In genomic region chr5:111186600-111186999, GRCm38 (mm10) we compare ENCODE assay signal across 12 mouse cellular contexts.
DNase-seq lines count a peak whose midpoint lies in the region; ATAC-seq and TF ChIP-seq lines count a peak whose summit lies in the region.
"Had no signal": no experiment of that assay in that cellular context is flagged by ENCODE, and none has a peak within 500 bp of the region (broad histone marks: within the 10 kb centered on the region; RNA-seq: fewer than 3 reads in every experiment).

No protein-coding gene starts in this region.

- no peak for ATAC-seq in heart, postnatal 0 days (ENCODE audit: insufficient read depth, low read depth)
- no peak for ATAC-seq in heart, embryonic 12.5 days (ENCODE audit: insufficient number of reproducible peaks, low FRiP score)
- ATAC-seq in limb, embryonic 12.5 days (ENCODE audit: insufficient number of reproducible peaks, insufficient read depth, low FRiP score, low TSS enrichment, low read depth): no peak
- ATAC-seq: CD4-positive, CD25-positive, alpha-beta regulatory T cell, adult 4 months; forebrain, embryonic 15.5 days had no signal

- no peaks in the 10 kb centered on the region for H3K4me1 ChIP-seq in heart, postnatal 0 days (ENCODE audit: control insufficient read depth, insufficient read depth)
- peaks cover 10% of the 10 kb centered on the region for H3K4me1 ChIP-seq in heart, embryonic 12.5 days (replicated peaks)
- H3K4me1 ChIP-seq in limb, embryonic 12.5 days (replicated peaks): peaks cover 23% of the 10 kb centered on the region
- peaks cover 36% of the 10 kb centered on the region for H3K4me1 ChIP-seq in limb, embryonic 10.5 days
- H3K4me1 ChIP-seq in ES-Bruce4 (ENCODE audit: control insufficient read depth, insufficient read depth, low read length): no peaks in the 10 kb centered on the region

- H3K27ac ChIP-seq in heart, postnatal 0 days (ENCODE audit: low read depth): no peak overlapping the region
- no peak overlapping the region for H3K27ac ChIP-seq in heart, embryonic 12.5 days (ENCODE audit: poor library complexity, severe bottlenecking)
- H3K27ac ChIP-seq in limb, embryonic 12.5 days: no peak overlapping the region
- no peak overlapping the region for H3K27ac ChIP-seq in limb, embryonic 10.5 days
- no peak overlapping the region for H3K27ac ChIP-seq in ES-Bruce4 (ENCODE audit: insufficient read depth, low read length)
- H3K27ac ChIP-seq: forebrain, embryonic 15.5 days had no signal

- H3K36me3 ChIP-seq in heart, postnatal 0 days (replicated peaks; ENCODE audit: control insufficient read depth, insufficient read depth, low read length): 0 out of 2 replicates have a peak, but pooled peaks cover 2% of the 10 kb centered on the region
- peaks cover 6% of the 10 kb centered on the region for H3K36me3 ChIP-seq in heart, embryonic 12.5 days
- peaks cover 14% of the 10 kb centered on the region for H3K36me3 ChIP-seq in limb, embryonic 12.5 days
- H3K36me3 ChIP-seq in limb, embryonic 10.5 days: peaks cover 13% of the 10 kb centered on the region
- H3K36me3 ChIP-seq in ES-Bruce4 (ENCODE audit: control insufficient read depth, insufficient read depth, low read length, poor library complexity, severe bottlenecking): no peaks in the 10 kb centered on the region

- no peak overlapping the region for H3K4me2 ChIP-seq in heart, postnatal 0 days (ENCODE audit: low read depth, low read length)
- H3K4me2 ChIP-seq in heart, embryonic 12.5 days: no peak overlapping the region
- H3K4me2 ChIP-seq in limb, embryonic 12.5 days: no peak overlapping the region
- H3K4me2 ChIP-seq: forebrain, embryonic 15.5 days had no signal

- TF ChIP-seq EP300 in heart, postnatal 0 days (IDR thresholded peaks at IDR 0.05; ENCODE audit: low read depth): no peak
- no peak for TF ChIP-seq EP300 in ES-Bruce4 (IDR thresholded peaks at IDR 0.05; ENCODE audit: insufficient read depth, low read depth, low read length)

- H3K9ac ChIP-seq in heart, postnatal 0 days (replicated peaks; ENCODE audit: low read depth, low read length): no peak overlapping the region
- H3K9ac ChIP-seq in heart, embryonic 12.5 days: no peak overlapping the region
- 0 out of 2 replicates have a peak overlapping the region, but pooled peaks have one; percentile 18 for H3K9ac ChIP-seq in limb, embryonic 12.5 days (replicated peaks)
- no peak overlapping the region for H3K9ac ChIP-seq in ES-Bruce4 (ENCODE audit: low read depth, poor library complexity, severe bottlenecking)
- H3K9ac ChIP-seq: forebrain, embryonic 15.5 days had no signal

- 0 out of 2 replicates have a peak, but pooled peaks cover 5% of the 10 kb centered on the region for H3K27me3 ChIP-seq in heart, postnatal 0 days (ENCODE audit: control insufficient read depth, insufficient read depth, low read length)
- peaks cover 29% of the 10 kb centered on the region for H3K27me3 ChIP-seq in heart, embryonic 12.5 days (replicated peaks)
- H3K27me3 ChIP-seq in limb, embryonic 12.5 days: no peaks in the 10 kb centered on the region
- no peaks in the 10 kb centered on the region for H3K27me3 ChIP-seq in limb, embryonic 10.5 days (ENCODE audit: low read depth, poor library complexity, severe bottlenecking)
- no peaks in the 10 kb centered on the region for H3K27me3 ChIP-seq in ES-Bruce4 (ENCODE audit: control insufficient read depth, insufficient read depth, low read length, poor library complexity, severe bottlenecking)
- H3K27me3 ChIP-seq: forebrain, embryonic 15.5 days had no signal

- WGBS in heart, postnatal 0 days: 46% methylated on average over 11 of the region's 11 CpGs
- WGBS in heart, embryonic 12.5 days: 40% methylated on average over 11 of the region's 11 CpGs
- WGBS in limb, embryonic 12.5 days: 37% methylated on average over 11 of the region's 11 CpGs
- WGBS in limb, embryonic 10.5 days: 38% methylated on average over 11 of the region's 11 CpGs

- no peak overlapping the region for H3K4me3 ChIP-seq in heart, postnatal 0 days (ENCODE audit: low read depth, low read length)
- H3K4me3 ChIP-seq in heart, embryonic 12.5 days: no peak overlapping the region
- H3K4me3 ChIP-seq in limb, embryonic 12.5 days (replicated peaks): no peak overlapping the region
- no peak overlapping the region for H3K4me3 ChIP-seq in limb, embryonic 10.5 days
- no peak overlapping the region for H3K4me3 ChIP-seq in ES-Bruce4 (ENCODE audit: low read depth, low read length)
- H3K4me3 ChIP-seq: forebrain, embryonic 15.5 days had no signal

- no peaks in the 10 kb centered on the region for H3K9me3 ChIP-seq in heart, postnatal 0 days (replicated peaks; ENCODE audit: control insufficient read depth, low read length)
- no peaks in the 10 kb centered on the region for H3K9me3 ChIP-seq in heart, embryonic 12.5 days (replicated peaks)
- no peaks in the 10 kb centered on the region for H3K9me3 ChIP-seq in limb, embryonic 12.5 days
- H3K9me3 ChIP-seq in limb, embryonic 10.5 days (replicated peaks): no peaks in the 10 kb centered on the region
- H3K9me3 ChIP-seq in ES-Bruce4 (replicated peaks; ENCODE audit: control insufficient read depth, insufficient read depth, low read length, poor library complexity, severe bottlenecking): no peaks in the 10 kb centered on the region
- H3K9me3 ChIP-seq: forebrain, embryonic 15.5 days had no signal

- DNase-seq in heart, postnatal 0 days (ENCODE audit: low spot score): no peak
- no peak for DNase-seq in limb, embryonic 10.5 days (ENCODE audit: low spot score)
- peak; percentile 62 for DNase-seq in kidney, postnatal 10 days
- DNase-seq in right cerebral cortex, postnatal 36 days (ENCODE audit: low spot score in 2 of 2): no peak
- DNase-seq in gastrocnemius, adult 8-10 months (ENCODE audit: low spot score in 2 of 2): no peak
- DNase-seq: heart, adult 18-20 months; right cerebral cortex, adult 18-20 months had no signal

- TF ChIP-seq CTCF in heart, postnatal 0 days (IDR thresholded peaks at IDR 0.05; ENCODE audit: low read depth): peak; percentile 42
- peak; percentile 32 for TF ChIP-seq CTCF in ES-Bruce4 (IDR thresholded peaks at IDR 0.05; ENCODE audit: low read depth, low read length)

- no peak for TF ChIP-seq POLR2A in ES-Bruce4 (IDR thresholded peaks at IDR 0.05; ENCODE audit: insufficient read depth, low read length)
